Mouse (Mus musculus) hindbrain, embryonic 11.5 days (tissue): ENCODE data around the gene Sos1. TPM values are rescaled to one million over a fixed set of nuclear protein-coding genes. Genes with fewer than 3 reads are reported as not detected.
A peak's percentile ranks its signal among the peaks of the same experiment; 100 is the strongest.
"Not testable (repeated sequence)": the region's sequence is repeated elsewhere in the genome, so short reads cannot be mapped to it uniquely, and the experiment has no call there.

Experiments used
- ATAC-seq: fragments of 200-750 bp; cut with Nextera tagmentation; 2 replicates; pipeline ENCODE4 v1.8.0; 2017; ENCODE audit warnings: mild to moderate bottlenecking, moderate TSS enrichment, moderate library complexity; ENCODE audit not compliant: low FRiP score
- DNase-seq: peaks from one replicate; pipeline ENCODE4 v3.0.0-alpha.2; 2015; ENCODE audit warnings: low spot score
- H3K27ac ChIP-seq: fragments of 300-500 bp; sonication (generic); 2 replicates; pipeline ENCODE4 v1.5.1; 2014; ENCODE audit warnings: mild to moderate bottlenecking, low read depth, low read length
- H3K27me3 ChIP-seq: fragments of 300-500 bp; sonication (generic); 2 replicates; pipeline ENCODE4 v1.6.1; 2014; ENCODE audit warnings: mild to moderate bottlenecking, low read length, moderate library complexity, mixed read lengths; ENCODE audit not compliant: control insufficient read depth, insufficient read depth
- H3K36me3 ChIP-seq: fragments of 300-500 bp; sonication (generic); 2 replicates; pipeline ENCODE4 v1.6.1; 2014; ENCODE audit warnings: mild to moderate bottlenecking, low read length, moderate library complexity, mixed read lengths; ENCODE audit not compliant: control insufficient read depth, insufficient read depth
- H3K4me1 ChIP-seq: fragments of 300-500 bp; sonication (generic); replicated peaks from 2 replicates; pipeline ENCODE4 v1.6.1; 2014; ENCODE audit warnings: low read length, mixed read lengths; ENCODE audit not compliant: control insufficient read depth, insufficient read depth
- H3K4me2 ChIP-seq: fragments of 300-500 bp; sonication (generic); replicated peaks from 2 replicates; pipeline ENCODE4 v1.6.1; 2014; ENCODE audit warnings: mild to moderate bottlenecking, low read depth, low read length
- H3K4me3 ChIP-seq: fragments of 300-500 bp; sonication (generic); 2 replicates; pipeline ENCODE4 v1.5.1; 2014; ENCODE audit warnings: low read depth, low read length
- H3K9ac ChIP-seq: fragments of 300-500 bp; sonication (generic); 2 replicates; pipeline ENCODE4 v1.6.1; 2014; ENCODE audit warnings: low read depth, low read length
- H3K9me3 ChIP-seq: fragments of 300-500 bp; sonication (generic); 2 replicates; pipeline ENCODE4 v1.6.1; 2016; ENCODE audit warnings: low read length; ENCODE audit not compliant: control insufficient read depth
- WGBS: fragments of 180-500 bp; shearing (Covaris S2); extraction: QIAGEN DNeasy Blood & Tissue Kit; methylation state at CpG from one replicate; pipeline ENCODE4 v1.1.7; 2014; 5-methylcytosine and 5-hydroxymethylcytosine counted together
- polyA plus RNA-seq: library from polyadenylated mRNA; unstranded; fragments of >200 nt; fragmentation: Nextera tagmentation; extraction: Ambion mirVana; gene quantifications from 2 replicates; pipeline ENCODE4 v1.2.1, GENCODE M21; 2014

The Sos1 gene
- polyA plus RNA-seq, 1 experiment from 2014 or later = 11.5 TPM

- not testable (repeated sequence) for H3K36me3 ChIP-seq, ATAC-seq, H3K27me3 ChIP-seq, H3K9ac ChIP-seq, H3K4me1 ChIP-seq, DNase-seq, H3K4me3 ChIP-seq, H3K27ac ChIP-seq, H3K9me3 ChIP-seq, H3K4me2 ChIP-seq
Measured at GRCm38 (mm10) chr17:80378386-80378785, 101.9 kb downstream of the Sos1 start.

DNA sequence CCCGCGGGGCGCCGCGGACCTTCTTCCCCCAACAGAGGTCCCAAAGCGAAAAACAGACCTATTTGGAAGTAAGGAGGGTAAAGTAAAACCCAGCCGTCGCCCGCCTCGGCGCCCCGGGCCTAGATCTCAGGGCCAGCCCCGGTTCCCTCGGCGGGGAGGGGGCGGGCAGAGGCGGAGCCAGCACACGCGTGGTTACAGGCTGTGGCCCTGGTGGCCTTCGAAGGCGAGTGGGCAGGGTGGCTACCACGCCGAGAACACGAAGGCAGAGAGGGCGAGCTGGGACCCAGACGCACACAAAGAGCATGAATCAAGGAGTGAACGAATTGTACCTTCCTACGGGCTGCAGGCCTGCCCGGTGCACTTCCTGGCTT, 106.5 kb downstream of the Sos1 start:
- Histone ChIP-seq H3K4me2 (peak overlapping the region; percentile 71), H3K36me3 (no peaks in the 10 kb centered on the region), H3K4me1 (peaks cover 4% of the 10 kb centered on the region; the same call in 1 of the 2 replicates), H3K9ac (peak overlapping the region; percentile 73), H3K27me3 (peaks cover 3% of the 10 kb centered on the region; the same call in 1 of the 2 replicates), H3K27ac (no peak overlapping the region), H3K9me3 (no peaks in the 10 kb centered on the region), H3K4me3 (peak overlapping the region; percentile 42)
- 19% methylated on average over 29 of the region's 29 CpGs for WGBS
- peak; percentile 71 for DNase-seq
- ATAC-seq = peak; percentile 84

GRCm38 (mm10) chr17:80372989-80373725, 107.1 kb downstream of the Sos1 start, which contains the start of gene Gm10190:
Gene Gm10190, minus strand, starts transcription at chr17:80373541.
- Histone ChIP-seq H3K27me3 (peaks cover 3% of the 10 kb centered on the region; the same call in 1 of the 2 replicates), H3K9ac (peak within 1 kb of the TSS; percentile 73), H3K4me1 (peaks cover 4% of the 10 kb centered on the region; the same call in 1 of the 2 replicates), H3K4me2 (peak within 1 kb of the TSS; percentile 71), H3K9me3 (no peaks in the 10 kb centered on the region), H3K4me3 (peak within 1 kb of the TSS; percentile 42), H3K36me3 (no peaks in the 10 kb centered on the region), H3K27ac (0 out of 2 replicates have a peak within 1 kb of the TSS, but pooled peaks have one; percentile 13)
- DNase-seq (peak; percentile 91), ATAC-seq (peak; percentile 98)
- WGBS = 6% methylated on average over 92 of the region's 102 CpGs

GRCm38 (mm10) chr17:80368606-80369005, 111.6 kb downstream of the Sos1 start:
- Histone ChIP-seq H3K27me3 (peaks cover 3% of the 10 kb centered on the region; the same call in 1 of the 2 replicates), H3K9me3 (no peaks in the 10 kb centered on the region), H3K4me1 (peaks cover 4% of the 10 kb centered on the region; the same call in 1 of the 2 replicates), H3K4me3 (no peak overlapping the region), H3K9ac (no peak overlapping the region), H3K27ac (no peak overlapping the region), H3K36me3 (no peaks in the 10 kb centered on the region), H3K4me2 (no peak overlapping the region)
- no peak for ATAC-seq
- 81% methylated on average over 9 of the region's 9 CpGs for WGBS
- DNase-seq = no peak

- ATAC-seq = no peak
- no peak for DNase-seq
- Histone ChIP-seq H3K4me1 (no peaks in the 10 kb centered on the region), H3K27me3 (no peaks in the 10 kb centered on the region), H3K4me3 (no peak overlapping the region), H3K9me3 (no peaks in the 10 kb centered on the region), H3K27ac (no peak overlapping the region), H3K9ac (no peak overlapping the region), H3K36me3 (no peaks in the 10 kb centered on the region), H3K4me2 (no peak overlapping the region)
- WGBS = 89% methylated on average over 5 of the region's 5 CpGs
Measured at GRCm38 (mm10) chr17:80367276-80367675, 113.0 kb downstream of the Sos1 start.

- Histone ChIP-seq H3K9ac (no peak overlapping the region), H3K4me3 (no peak overlapping the region), H3K4me1 (no peaks in the 10 kb centered on the region), H3K9me3 (no peaks in the 10 kb centered on the region), H3K4me2 (no peak overlapping the region), H3K27ac (no peak overlapping the region), H3K27me3 (no peaks in the 10 kb centered on the region), H3K36me3 (no peaks in the 10 kb centered on the region)
- 89% methylated on average over 8 of the region's 8 CpGs for WGBS
- DNase-seq (no peak), ATAC-seq (no peak)
Measured at GRCm38 (mm10) chr17:80360245-80360644, 120.0 kb downstream of the Sos1 start.

- Histone ChIP-seq H3K9me3 (no peaks in the 10 kb centered on the region), H3K4me1 (no peaks in the 10 kb centered on the region), H3K4me2 (no peak overlapping the region), H3K9ac (no peak overlapping the region), H3K27ac (no peak overlapping the region), H3K27me3 (no peaks in the 10 kb centered on the region), H3K4me3 (no peak overlapping the region), H3K36me3 (no peaks in the 10 kb centered on the region)
- no peak for ATAC-seq
- 39% methylated on average over 6 of the region's 6 CpGs for WGBS
- peak; percentile 23 for DNase-seq
Measured at GRCm38 (mm10) chr17:80347234-80347633, 133.0 kb downstream of the Sos1 start.

- Histone ChIP-seq H3K9ac (no peak overlapping the region), H3K27ac (no peak overlapping the region), H3K36me3 (no peaks in the 10 kb centered on the region), H3K4me1 (no peaks in the 10 kb centered on the region), H3K4me2 (no peak overlapping the region), H3K27me3 (no peaks in the 10 kb centered on the region), H3K4me3 (no peak overlapping the region), H3K9me3 (no peaks in the 10 kb centered on the region)
- WGBS = 21% methylated on average over 11 of the region's 11 CpGs
- ATAC-seq = no peak
- DNase-seq = peak; percentile 28
Measured at GRCm38 (mm10) chr17:80346591-80347125, 133.6 kb downstream of the Sos1 start.

DNA sequence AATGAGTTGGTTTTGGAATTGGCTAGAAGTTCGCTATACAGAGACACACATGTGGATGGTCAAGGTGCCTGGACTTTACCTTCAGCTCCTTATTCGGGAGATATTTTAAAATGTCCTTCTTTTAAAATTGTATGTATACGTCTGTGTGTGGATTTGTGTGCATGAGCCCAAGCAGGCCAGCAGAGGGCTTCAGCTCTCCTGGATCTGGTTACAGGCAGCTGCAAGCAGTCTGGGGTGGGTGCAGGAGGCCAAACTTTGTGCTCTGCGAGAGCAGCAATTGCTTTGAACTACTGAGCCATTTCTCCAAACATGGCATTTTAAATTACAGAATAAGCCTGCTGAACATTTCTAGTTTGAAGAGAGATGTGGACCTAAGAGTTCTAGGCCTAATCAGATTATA, 135.0 kb downstream of the Sos1 start:
- Histone ChIP-seq H3K9me3 (no peaks in the 10 kb centered on the region), H3K4me3 (no peak overlapping the region), H3K9ac (no peak overlapping the region), H3K36me3 (no peaks in the 10 kb centered on the region), H3K27ac (no peak overlapping the region), H3K27me3 (no peaks in the 10 kb centered on the region), H3K4me2 (no peak overlapping the region), H3K4me1 (no peaks in the 10 kb centered on the region)
- WGBS = 79% methylated on average over 4 of the region's 4 CpGs
- ATAC-seq (no peak), DNase-seq (peak; percentile 28)
